Mouse (Mus musculus) brown adipose tissue, adult 24 weeks (tissue): ENCODE results near the gene Gabrg1. TPM values are rescaled to one million over a fixed set of nuclear protein-coding genes. Genes with fewer than 3 reads are reported as not detected.

Experiments
- H3K27ac ChIP-seq: fragments of 200-500 bp; replicated peaks from 2 replicates; pipeline ENCODE4 v1.5.1; 2012; ENCODE audit warnings: low read depth, mild to moderate bottlenecking, low read length
- H3K4me1 ChIP-seq: fragments of 200-500 bp; 2 replicates; pipeline ENCODE4 v1.6.1; 2012; ENCODE audit warnings: low read length, mixed read lengths; ENCODE audit not compliant: control insufficient read depth, insufficient read depth, insufficient read length
- H3K4me3 ChIP-seq: fragments of 200-500 bp; 2 replicates; pipeline ENCODE4 v1.5.1; 2012; ENCODE audit warnings: low read depth, mild to moderate bottlenecking, low read length, moderate library complexity; ENCODE audit not compliant: insufficient read depth
- polyA plus RNA-seq: library from polyadenylated mRNA; stranded (reverse); fragments of >200 nt; gene quantifications from 2 replicates; pipeline ENCODE4 v1.2.4, GENCODE M21; 2012; ENCODE audit not compliant: missing spikeins, insufficient read depth, insufficient read length

The Gabrg1 gene
- not detected in 2 replicates for polyA plus RNA-seq

GRCm38 (mm10) chr5:70842192-70843095, at the start of gene Gabrg1:
Gabrg1 (minus strand) TSS chr5:70842617.
- no peak within 1 kb of the TSS; the same call in 1 of the 2 replicates for H3K4me3 ChIP-seq
- H3K4me1 ChIP-seq: no peaks in the 10 kb centered on the region
- H3K27ac ChIP-seq: no peak within 1 kb of the TSS

- H3K4me3 ChIP-seq: no peak overlapping the region
- H3K27ac ChIP-seq: no peak overlapping the region
- H3K4me1 ChIP-seq: no peaks in the 10 kb centered on the region
Observed at GRCm38 (mm10) chr5:70884026-70884425, 41.6 kb upstream of the Gabrg1 start.

DNA sequence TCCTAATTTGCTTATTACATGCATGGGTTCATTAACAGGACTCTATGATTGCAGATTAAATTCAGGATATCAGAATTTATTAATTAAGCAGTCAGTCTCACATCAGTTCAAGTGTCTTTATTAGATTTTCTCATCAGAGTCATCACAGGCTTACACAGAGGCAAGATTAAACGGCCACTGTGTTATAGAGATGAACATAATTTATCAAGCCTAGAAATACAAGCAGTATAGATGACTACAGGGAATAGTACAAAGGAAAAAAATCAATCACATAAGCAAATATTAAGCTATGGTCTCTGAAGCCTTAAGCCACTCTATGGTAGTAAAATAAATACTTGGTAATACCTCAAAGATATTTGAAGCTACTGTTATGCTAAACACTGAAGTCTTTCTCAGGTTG, 27.7 kb upstream of the Gabrg1 start:
- Histone ChIP-seq H3K4me3 (no peak overlapping the region), H3K4me1 (no peaks in the 10 kb centered on the region), H3K27ac (no peak overlapping the region)

DNA sequence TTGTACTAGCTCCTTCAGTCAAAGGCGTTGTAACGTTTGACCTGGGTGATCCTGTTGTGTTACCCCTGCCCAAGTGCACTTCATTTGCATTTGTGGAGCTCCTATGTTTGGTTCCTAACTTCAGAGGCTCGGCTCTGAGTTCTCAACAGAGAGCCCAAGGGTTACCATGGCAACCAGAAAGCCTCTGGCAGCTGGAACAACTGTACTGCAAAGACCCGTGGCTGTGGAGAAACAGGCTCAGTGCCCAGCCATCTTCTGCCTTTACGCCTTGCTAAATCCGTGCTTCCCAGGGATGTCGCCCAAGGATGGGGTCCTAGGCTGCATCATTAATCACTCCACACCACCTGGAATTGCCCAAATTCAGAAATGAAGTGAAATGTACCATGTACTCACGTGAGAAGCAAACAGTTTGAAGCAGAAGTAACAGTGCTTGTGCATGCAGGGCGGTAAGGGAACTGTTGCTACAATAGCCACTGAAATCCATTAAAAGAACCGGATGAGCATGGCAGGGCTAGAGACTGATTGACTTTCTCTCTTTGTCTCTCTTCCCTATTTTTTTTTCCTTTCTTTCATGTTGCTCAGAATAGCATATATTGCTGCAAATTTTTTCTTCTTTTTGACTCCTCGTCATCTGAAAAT, 798 bp upstream of the Gabrg1 start:
- no peak overlapping the region for H3K27ac ChIP-seq
- no peaks in the 10 kb centered on the region for H3K4me1 ChIP-seq
- H3K4me3 ChIP-seq: no peak overlapping the region

GRCm38 (mm10) chr5:70818681-70819080, 23.7 kb downstream of the Gabrg1 start:
- Histone ChIP-seq H3K4me3 (no peak overlapping the region), H3K27ac (no peak overlapping the region), H3K4me1 (no peaks in the 10 kb centered on the region)

DNA sequence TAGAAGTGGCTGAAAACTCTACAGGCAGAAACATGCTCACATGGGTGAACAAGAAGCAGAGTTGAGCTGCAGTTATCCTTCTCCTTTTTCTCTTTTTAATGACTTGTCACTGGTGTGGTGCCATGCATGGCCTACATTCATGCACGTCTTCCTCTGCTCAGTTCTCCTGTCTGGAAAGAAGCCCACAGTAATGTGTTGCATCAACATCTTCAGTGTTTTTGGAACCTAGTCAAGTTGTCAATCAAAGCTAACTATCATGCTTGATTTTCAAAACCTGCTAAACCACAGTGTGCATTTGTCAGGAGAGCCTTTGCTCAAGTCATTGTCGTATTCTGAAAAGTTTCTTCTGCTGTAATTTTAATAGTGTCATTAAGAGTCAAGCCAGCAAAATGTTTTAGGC, 106.3 kb downstream of the Gabrg1 start:
- H3K27ac ChIP-seq: no peak overlapping the region
- no peaks in the 10 kb centered on the region for H3K4me1 ChIP-seq
- no peak overlapping the region for H3K4me3 ChIP-seq

DNA sequence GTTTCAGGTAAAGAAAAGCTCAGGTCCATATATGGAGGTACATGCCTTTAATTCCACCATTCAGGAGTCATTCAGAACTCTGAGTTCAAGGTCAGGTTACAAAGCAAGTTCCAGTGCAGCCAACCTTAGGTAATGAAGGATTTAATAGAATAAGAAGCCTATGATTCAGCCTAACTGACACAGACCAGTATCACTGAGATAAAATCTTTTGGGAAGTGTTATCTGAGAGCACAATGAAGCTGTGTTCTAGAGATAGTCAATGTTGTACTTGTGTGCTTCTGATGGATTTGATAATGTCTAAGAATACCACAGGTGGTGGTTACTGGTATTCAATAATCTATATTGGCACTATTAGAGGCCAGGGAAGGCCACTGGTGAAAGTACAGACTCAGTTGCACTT, 138.1 kb downstream of the Gabrg1 start:
- H3K27ac ChIP-seq: no peak overlapping the region
- H3K4me3 ChIP-seq: no peak overlapping the region
- H3K4me1 ChIP-seq: no peaks in the 10 kb centered on the region
